Mouse (Mus musculus) MEL (cell line): ENCODE data around the gene Olfr201. TPM values are rescaled to one million over a fixed set of nuclear protein-coding genes. Genes with fewer than 3 reads are reported as not detected.
"Not testable (repeated sequence)": the region's sequence is repeated elsewhere in the genome, so short reads cannot be mapped to it uniquely, and the experiment has no call there.

Experiments used
- DNase-seq: peaks from one replicate; pipeline ENCODE4 v3.0.0; 2011; ENCODE audit warnings: low read depth, low spot score
- H3K27ac ChIP-seq: 2 replicates; pipeline ENCODE4 v1.5.1; 2012; ENCODE audit warnings: low read depth, mild to moderate bottlenecking, control low read depth, low read length, moderate library complexity; ENCODE audit not compliant: control insufficient read depth
- H3K27me3 ChIP-seq, 2 experiments: fragments of 150-350 bp in 1 of 2; sonication (generic) in 1 of 2; 2 replicates each; pipeline ENCODE4 v1.6.1; 2012; ENCODE audit warnings: low read length in 2 of 2, mild to moderate bottlenecking in 2 of 2, improper control_type of control experiment in 1 of 2, moderate library complexity in 1 of 2; ENCODE audit not compliant: insufficient read depth in 2 of 2, control insufficient read depth in 1 of 2
- H3K36me3 ChIP-seq, 2 experiments: 2 replicates each; pipeline ENCODE4 v1.6.1; 2012 to 2014; ENCODE audit warnings: low read length in 2 of 2, improper control_type of control experiment in 1 of 2, inconsistent platforms in 1 of 2, mild to moderate bottlenecking in 1 of 2; ENCODE audit not compliant: insufficient read depth in 2 of 2, control insufficient read depth in 1 of 2
- H3K4me1 ChIP-seq, 2 experiments: fragments of 150-350 bp in 1 of 2; sonication (generic) in 1 of 2; 2 replicates each; pipeline ENCODE4 v1.6.1; 2012; ENCODE audit warnings: low read length in 2 of 2, improper control_type of control experiment in 1 of 2, mild to moderate bottlenecking in 1 of 2; ENCODE audit not compliant: insufficient read depth in 2 of 2, control insufficient read depth in 1 of 2
- H3K4me3 ChIP-seq, 2 experiments: fragments of 150-350 bp in 1 of 2; sonication (generic) in 1 of 2; 2 replicates each; pipeline ENCODE4 v1.5.1; 2012; ENCODE audit warnings: low read depth in 2 of 2, low read length in 2 of 2, mild to moderate bottlenecking in 2 of 2, moderate library complexity in 2 of 2, control low read depth in 1 of 2, improper control_type of control experiment in 1 of 2; ENCODE audit not compliant: control insufficient read depth in 1 of 2, insufficient read depth in 1 of 2
- H3K79me2 ChIP-seq: 2 replicates; pipeline ENCODE4 v1.6.1; 2012; ENCODE audit warnings: mild to moderate bottlenecking, low read length, moderate library complexity; ENCODE audit not compliant: control insufficient read depth, poor library complexity, insufficient read depth
- H3K9ac ChIP-seq: 2 replicates; pipeline ENCODE4 v1.6.1; 2012; ENCODE audit warnings: low read depth, mild to moderate bottlenecking, control low read depth, low read length, moderate library complexity; ENCODE audit not compliant: control insufficient read depth, poor library complexity, severe bottlenecking
- H3K9me3 ChIP-seq: fragments of 150-350 bp; sonication (generic); replicated peaks from 2 replicates; pipeline ENCODE4 v1.6.1; 2012; ENCODE audit warnings: mild to moderate bottlenecking, low read length, improper control_type of control experiment, moderate library complexity; ENCODE audit not compliant: insufficient read depth
- polyA plus RNA-seq, 2 experiments: library from polyadenylated mRNA; stranded (reverse) in 1 of 2; unstranded in 1 of 2; fragments of >175 nt in 1 of 2; fragments of >200 nt in 1 of 2; gene quantifications; 2 replicates each; pipeline versions ENCODE4 v1.2.1 to v1.2.4; 2012; ENCODE audit warnings: low replicate concordance in 2 of 2, low read depth in 1 of 2; ENCODE audit not compliant: insufficient read length in 2 of 2, insufficient read depth in 1 of 2, missing spikeins in 1 of 2
- total RNA-seq: library from RNA; depleted of rRNA; stranded (reverse); fragments of 300-350 nt; gene quantifications from 2 replicates; pipeline ENCODE4 v1.2.3, GENCODE M21; 2012; rRNA removed

Olfr201 gene
- total and polyA plus RNA-seq, 3 experiments = 0.03 to 0.08 TPM; not detected in 1

GRCm38 (mm10) chr16:59219667-59220066 lies 52.8 kb downstream of the Olfr201 start, which contains the start of gene Olfr199:
Gene Olfr199, minus strand, starts transcription at chr16:59219767.
- not testable (repeated sequence) for H3K4me1 ChIP-seq, H3K9me3 ChIP-seq, H3K36me3 ChIP-seq, H3K27ac ChIP-seq, H3K4me3 ChIP-seq, H3K9ac ChIP-seq, H3K79me2 ChIP-seq, H3K27me3 ChIP-seq, DNase-seq

- H3K9me3 ChIP-seq, H3K36me3 ChIP-seq, H3K27me3 ChIP-seq, H3K27ac ChIP-seq, DNase-seq, H3K9ac ChIP-seq, H3K4me1 ChIP-seq, H3K79me2 ChIP-seq, H3K4me3 ChIP-seq: not testable (repeated sequence)
These were observed 54.6 kb downstream of the Olfr201 start for GRCm38 (mm10) chr16:59217861-59218260.

Other genes starting within 250 kb of the Olfr201 start
- not detected in 2 replicates for gene Olfr186, start 242.3 kb downstream of the Olfr201 start, total RNA-seq
- gene Olfr186, start 242.3 kb downstream of the Olfr201 start, polyA plus RNA-seq = under 1 TPM in 1 of 2 experiments, not detected in 1; 0.15 TPM
- not detected in 2 replicates for gene Olfr187, start 232.9 kb downstream of the Olfr201 start, total RNA-seq
- not detected for gene Olfr187, start 232.9 kb downstream of the Olfr201 start, polyA plus RNA-seq
- not detected in 2 replicates for gene Olfr190, start 194.6 kb downstream of the Olfr201 start, total RNA-seq
- gene Olfr190, start 194.6 kb downstream of the Olfr201 start, polyA plus RNA-seq = not detected
- not detected in 2 replicates for gene Olfr191, start 182.8 kb downstream of the Olfr201 start, total RNA-seq
- gene Olfr191, start 182.8 kb downstream of the Olfr201 start, polyA plus RNA-seq = under 1 TPM in 1 of 2 experiments, not detected in 1; 0.01 TPM
- not detected in 2 replicates for gene Olfr193, start 160.8 kb downstream of the Olfr201 start, total RNA-seq
- not detected for gene Olfr193, start 160.8 kb downstream of the Olfr201 start, polyA plus RNA-seq
- gene Olfr194, start 151.6 kb downstream of the Olfr201 start, total RNA-seq = not detected in 2 replicates
- not detected for gene Olfr194, start 151.6 kb downstream of the Olfr201 start, polyA plus RNA-seq
- gene Olfr195, start 125.6 kb downstream of the Olfr201 start, total RNA-seq = 0.15 TPM in 1 of 2 replicates, not detected in the other
- gene Olfr195, start 125.6 kb downstream of the Olfr201 start, polyA plus RNA-seq = not detected
- not detected in 2 replicates for gene Olfr196, start 102.2 kb downstream of the Olfr201 start, total RNA-seq
- not detected for gene Olfr196, start 102.2 kb downstream of the Olfr201 start, polyA plus RNA-seq
- gene Olfr198, start 69.1 kb downstream of the Olfr201 start, total RNA-seq = not detected in 2 replicates
- gene Olfr198, start 69.1 kb downstream of the Olfr201 start, polyA plus RNA-seq = not detected
- gene Olfr199, start 52.9 kb downstream of the Olfr201 start, total RNA-seq = 0.08 and 0.16 TPM in 2 replicates
- under 1 TPM in 1 of 2 experiments, not detected in 1; 0.22 TPM for gene Olfr199, start 52.9 kb downstream of the Olfr201 start, polyA plus RNA-seq
- gene Olfr202, start 14.2 kb upstream of the Olfr201 start, total RNA-seq = not detected in 2 replicates
- gene Olfr202, start 14.2 kb upstream of the Olfr201 start, polyA plus RNA-seq = not detected
- not detected in 2 replicates for gene Olfr203, start 26.2 kb upstream of the Olfr201 start, total RNA-seq
- not detected for gene Olfr203, start 26.2 kb upstream of the Olfr201 start, polyA plus RNA-seq
- not detected in 2 replicates for gene Olfr204, start 45.6 kb upstream of the Olfr201 start, total RNA-seq
- gene Olfr204, start 45.6 kb upstream of the Olfr201 start, polyA plus RNA-seq = not detected
- not detected in 2 replicates for gene Olfr205, start 58.5 kb upstream of the Olfr201 start, total RNA-seq
- not detected for gene Olfr205, start 58.5 kb upstream of the Olfr201 start, polyA plus RNA-seq
- gene Olfr206, start 76.6 kb upstream of the Olfr201 start, total RNA-seq = not detected in 2 replicates
- not detected for gene Olfr206, start 76.6 kb upstream of the Olfr201 start, polyA plus RNA-seq
- not detected in 2 replicates for gene Olfr209, start 91.4 kb upstream of the Olfr201 start, total RNA-seq
- gene Olfr209, start 91.4 kb upstream of the Olfr201 start, polyA plus RNA-seq = not detected
- gene Gabrr3, start 134.7 kb upstream of the Olfr201 start, total RNA-seq = not detected in 2 replicates
- gene Gabrr3, start 134.7 kb upstream of the Olfr201 start, polyA plus RNA-seq = not detected
- gene Riox2, start 199.1 kb upstream of the Olfr201 start, total RNA-seq = 24.1 and 25.8 TPM in 2 replicates
- 10 to 100 TPM in 1 of 2 experiments, not detected in 1; 23.4 TPM for gene Riox2, start 199.1 kb upstream of the Olfr201 start, polyA plus RNA-seq